Mouse (Mus musculus) 3134 (cell line): ENCODE data around the gene Vmn1r197.
"Not testable (repeated sequence)": the region's sequence is repeated elsewhere in the genome, so short reads cannot be mapped to it uniquely, and the experiment has no call there.

Source experiments
- DNase-seq: peaks from one replicate; pipeline ENCODE4 v3.0.0-alpha.2; 2011; ENCODE audit warnings: low spot score; ENCODE audit not compliant: insufficient read length; ENCODE audit errors: extremely low read depth

Gene Vmn1r197

DNA sequence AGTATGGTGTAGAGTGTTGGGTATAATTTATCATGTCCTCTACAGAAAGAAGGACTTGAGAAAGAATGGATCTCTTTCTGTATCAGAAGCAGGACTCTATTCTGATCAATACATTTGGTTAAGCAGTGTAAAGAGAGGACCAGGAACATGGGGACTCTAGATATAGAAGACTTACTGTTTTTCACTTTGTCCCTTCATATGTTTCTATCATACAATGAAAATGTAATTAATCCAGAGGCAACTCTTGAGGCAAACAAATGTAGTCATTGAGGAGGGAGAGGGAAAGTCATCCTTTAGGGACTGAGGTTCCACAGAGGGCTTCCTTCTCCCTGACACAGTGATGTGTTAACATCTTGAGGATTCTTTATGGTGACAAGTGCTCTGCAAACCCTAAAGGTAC is at the start of gene Vmn1r197:
Gene Vmn1r197, plus strand, starts transcription at position 301 of the 400 bp plus-strand sequence.
- no peak for DNase-seq

DNA sequence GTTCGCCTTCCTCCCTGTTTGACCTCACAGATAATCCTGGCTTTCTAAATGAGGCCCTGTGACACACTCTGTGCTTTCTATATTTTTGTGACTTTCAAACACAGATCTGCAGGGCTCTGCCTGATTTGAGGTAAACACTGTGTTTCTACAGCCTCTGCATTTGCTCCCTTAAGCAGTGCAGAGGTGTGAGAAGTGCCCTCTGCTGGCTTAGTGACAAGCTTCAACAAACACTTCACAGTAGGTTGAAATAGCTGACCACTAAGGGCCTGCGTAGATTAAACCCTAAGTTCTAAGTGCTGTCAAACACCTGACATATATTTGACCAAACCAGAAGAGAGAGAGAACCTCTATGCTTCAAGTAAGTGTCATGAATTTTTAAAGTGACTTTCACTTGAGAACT is 39.8 kb upstream of the Vmn1r197 start:
- no peak for DNase-seq

DNA sequence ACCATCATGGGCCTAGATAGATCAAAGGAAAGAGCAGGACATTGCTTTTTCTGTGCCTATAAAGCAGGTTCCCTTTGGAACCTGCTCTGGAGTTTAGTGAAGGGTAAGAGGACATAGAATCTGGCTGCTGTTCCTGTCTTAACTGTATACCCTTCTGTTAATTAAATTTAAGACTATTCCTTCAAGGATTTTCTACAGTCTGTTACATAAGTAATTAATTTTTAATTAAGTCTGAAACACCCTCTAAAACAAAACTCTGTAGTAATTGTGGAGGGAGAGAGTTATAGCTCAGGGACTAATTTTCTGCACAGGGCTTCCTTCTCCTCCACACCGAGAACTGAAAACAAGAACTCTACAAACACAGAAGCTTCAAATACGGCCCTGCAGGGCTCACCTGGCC is 34.8 kb upstream of the Vmn1r197 start, which contains the start of gene Vmn1r196:
Gene Vmn1r196, plus strand, starts transcription at position 301 of the 400 bp plus-strand sequence.
- no peak for DNase-seq

DNA sequence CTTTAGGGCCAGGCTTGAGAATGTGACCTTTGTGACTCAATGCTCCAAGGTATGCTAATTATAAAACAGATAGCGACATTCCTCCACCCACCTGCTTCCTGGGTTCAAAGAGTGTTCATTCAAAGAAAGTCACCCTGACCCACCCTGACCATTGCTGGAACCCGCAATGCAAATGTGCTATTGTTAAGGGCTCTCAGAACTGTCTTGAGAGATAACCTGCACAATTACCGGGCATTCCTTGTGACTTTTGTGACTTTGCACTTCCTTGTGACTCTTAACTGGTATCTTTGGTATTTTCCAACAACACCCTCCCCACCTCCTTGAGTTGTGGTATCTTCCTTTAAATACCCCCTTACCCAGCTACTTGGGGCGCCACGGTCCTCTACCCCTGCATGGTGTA is 16.3 kb upstream of the Vmn1r197 start:
- DNase-seq: not testable (repeated sequence)

DNA sequence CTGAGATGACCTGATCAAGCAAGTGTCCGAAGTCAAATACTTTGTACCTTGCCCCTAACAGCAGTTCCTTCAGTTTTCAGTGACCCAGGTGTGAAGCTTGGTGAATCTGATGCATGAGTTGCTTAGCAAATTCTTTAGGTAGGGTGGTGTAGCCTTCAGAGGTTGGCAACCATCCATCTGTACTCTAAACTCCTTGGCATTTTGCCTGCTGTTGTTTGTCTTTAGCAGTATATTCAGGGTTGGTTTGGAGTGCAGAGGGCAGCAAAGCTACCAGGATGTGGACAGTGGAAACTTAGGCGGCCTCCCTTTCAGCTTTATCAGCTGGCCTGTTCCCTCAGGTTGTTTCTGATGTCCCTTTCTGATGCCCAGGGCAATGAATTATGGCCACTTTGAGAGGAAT is 9.0 kb upstream of the Vmn1r197 start:
- no peak for DNase-seq

DNA sequence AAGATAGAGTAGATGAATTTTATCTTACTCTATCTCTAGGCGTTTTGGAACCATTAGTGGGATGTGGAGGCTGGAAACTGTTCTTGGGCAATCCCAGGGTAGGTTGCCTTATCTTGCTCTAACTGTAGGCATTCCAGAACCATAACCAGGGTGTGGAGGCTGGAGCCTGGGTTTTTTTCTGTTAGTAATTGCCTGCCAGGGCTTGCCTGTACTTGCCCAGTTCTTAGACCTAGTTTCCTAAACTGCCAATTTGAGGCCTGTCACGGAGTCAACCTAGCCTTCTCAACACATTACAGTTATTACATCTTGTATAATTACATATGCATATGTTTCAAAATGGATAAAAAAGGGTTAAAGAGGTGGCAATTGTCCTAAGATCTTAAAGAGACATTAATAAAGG is 7.0 kb upstream of the Vmn1r197 start:
- DNase-seq: no peak

DNA sequence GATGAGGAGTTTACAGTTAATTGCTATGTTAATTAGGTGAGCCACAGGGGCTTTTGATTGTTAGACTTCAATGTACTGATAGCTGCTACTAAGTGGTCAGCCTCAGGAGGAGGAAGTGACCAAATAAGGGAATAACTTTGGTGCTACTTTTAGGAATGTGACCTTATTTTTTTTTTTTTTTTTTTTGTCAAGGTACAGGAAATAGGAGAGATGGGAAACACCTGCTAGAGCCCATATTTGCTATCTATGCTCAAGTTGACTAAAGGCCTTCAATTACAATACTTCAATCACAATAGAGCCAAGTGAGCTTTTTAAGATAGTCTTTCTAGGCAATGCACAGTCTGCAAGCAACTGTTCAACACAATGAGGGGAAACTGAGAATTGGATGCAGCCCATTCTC is 4.3 kb upstream of the Vmn1r197 start:
- DNase-seq: no peak

DNA sequence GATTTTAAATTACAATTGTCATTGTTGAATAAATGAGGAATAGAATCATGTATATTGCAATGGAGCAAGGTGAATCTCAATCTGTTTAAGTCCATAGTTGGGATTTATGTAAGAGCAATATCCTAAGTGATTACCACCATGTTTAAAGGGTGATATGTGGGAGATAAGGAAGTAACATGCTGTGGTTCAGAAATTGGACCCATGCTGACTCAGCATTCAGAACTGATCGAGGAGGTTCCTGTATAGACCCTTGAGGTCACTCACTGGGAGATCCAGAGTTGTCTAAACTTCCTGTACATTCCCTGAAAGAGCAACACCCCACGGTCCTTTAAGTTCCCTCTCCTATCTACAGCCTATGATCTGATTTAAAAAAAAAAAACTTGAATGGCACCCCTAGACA is 8.9 kb downstream of the Vmn1r197 start:
- no peak for DNase-seq

DNA sequence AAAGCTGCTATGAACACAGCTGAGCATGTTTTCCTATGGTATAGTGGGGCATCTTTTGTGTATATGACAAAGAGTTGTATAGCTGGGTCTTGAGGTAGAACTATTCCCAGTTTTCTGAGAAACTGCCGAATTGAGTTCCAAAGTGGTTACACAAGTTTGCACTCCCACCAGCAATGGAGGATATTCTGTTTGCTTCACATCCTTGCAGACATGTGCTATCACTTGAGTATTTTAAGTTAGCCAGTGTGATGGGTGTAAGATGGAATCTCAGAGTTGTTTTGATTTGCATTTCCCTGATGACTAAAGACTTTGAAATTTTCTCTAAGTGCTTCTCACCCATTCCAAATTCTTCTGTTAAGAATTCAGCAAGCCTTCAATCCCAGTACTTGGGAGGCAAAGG is 11.2 kb downstream of the Vmn1r197 start:
- DNase-seq: no peak

DNA sequence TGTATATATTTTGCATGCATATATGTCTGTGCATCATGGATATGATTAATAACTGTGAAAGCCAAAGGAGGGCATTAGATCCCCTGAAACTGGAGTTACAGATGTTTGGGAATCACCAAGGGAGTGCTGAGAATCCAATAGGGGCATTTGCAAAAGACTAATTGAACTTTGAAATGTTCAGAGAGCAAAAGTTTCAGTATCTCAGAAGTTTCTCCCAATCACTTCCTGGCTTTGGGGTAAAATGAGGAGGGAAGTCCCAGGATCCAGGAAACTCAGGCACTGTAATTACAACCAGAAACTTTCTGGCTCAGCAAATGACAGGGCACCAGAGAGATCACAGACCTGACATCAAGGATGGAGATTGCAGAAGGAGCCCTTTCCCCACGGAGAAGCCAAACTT is 25.7 kb downstream of the Vmn1r197 start, which contains the start of gene Vmn1r198:
Gene Vmn1r198, plus strand, starts transcription at position 301 of the 400 bp plus-strand sequence.
- DNase-seq: no peak

DNA sequence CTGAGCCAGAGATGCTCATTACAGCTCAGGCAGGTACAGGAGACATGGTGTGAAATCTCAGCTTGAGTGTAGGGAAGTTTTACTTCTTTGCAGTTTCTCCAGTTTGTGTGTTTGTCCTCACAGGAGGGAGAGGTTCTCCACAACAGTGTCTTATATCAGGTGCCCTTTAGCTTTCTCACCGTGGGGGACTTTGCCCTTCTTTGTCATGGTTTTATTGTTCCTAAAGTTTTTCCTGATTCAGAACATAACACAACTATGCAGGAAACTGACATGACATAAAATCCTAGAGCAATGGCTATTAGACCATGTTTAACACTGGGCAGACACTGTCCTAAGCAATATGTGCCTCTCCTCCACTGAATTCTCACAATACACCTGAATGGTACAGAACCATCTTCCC is 26.4 kb downstream of the Vmn1r197 start:
- no peak for DNase-seq

DNA sequence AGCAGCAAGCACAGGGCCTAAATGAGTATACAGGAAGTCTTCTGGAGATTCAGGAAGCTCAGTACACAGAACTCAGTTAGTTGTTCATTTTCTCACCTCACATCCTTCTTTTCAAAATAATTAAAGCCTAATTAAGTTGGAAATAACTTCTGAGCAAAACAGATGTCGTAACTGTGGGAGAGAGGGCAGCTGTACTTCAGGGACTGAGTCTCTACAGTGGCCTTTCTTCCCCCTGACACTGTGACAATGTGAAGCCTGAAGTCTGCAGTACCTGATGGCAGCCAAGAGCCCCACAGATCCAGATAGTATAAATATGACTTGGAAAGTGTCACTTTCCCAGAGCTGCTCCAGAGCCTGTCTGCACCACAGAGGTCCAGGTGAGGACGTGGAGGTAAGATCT is 55.1 kb downstream of the Vmn1r197 start, which contains the start of gene Vmn1r199:
Gene Vmn1r199, plus strand, starts transcription at position 301 of the 400 bp plus-strand sequence.
- no peak for DNase-seq

DNA sequence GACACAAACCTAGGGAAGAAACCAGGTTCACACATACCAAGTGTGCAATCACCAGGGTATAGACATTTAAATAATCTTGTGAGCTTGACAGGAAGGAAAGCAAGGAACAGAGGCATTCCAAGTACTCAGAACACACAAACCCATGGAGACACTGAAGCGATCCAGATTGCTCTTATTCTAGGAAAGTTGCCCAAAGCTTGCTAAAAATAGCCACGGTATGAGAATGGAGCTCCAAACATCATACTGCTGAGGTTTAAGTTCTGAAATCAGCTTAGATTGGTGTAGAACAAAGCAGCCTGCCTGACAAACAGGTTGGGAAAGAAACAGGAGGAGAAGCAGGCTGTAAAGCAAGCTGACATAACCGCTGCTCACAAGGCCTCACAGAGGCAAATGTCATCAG is 56.7 kb downstream of the Vmn1r197 start:
- not testable (repeated sequence) for DNase-seq
